Mouse (Mus musculus) regulatory T cell (primary cell): ENCODE measurements around the gene Atrnl1.

Experiments used
- in situ Hi-C: fragments of 300-600 bp; cut with MboI, MseI; formaldehyde crosslinking; loops from one replicate; pipeline ENCODE4 v1.15.1; 2025; ENCODE audit warnings: high pct_unique_total_duplicates

Atrnl1 gene

GRCm38 (mm10) chr19:58111291-58111690 is 500.5 kb downstream of the Atrnl1 start:
- in situ Hi-C loops, result no loop called here

DNA sequence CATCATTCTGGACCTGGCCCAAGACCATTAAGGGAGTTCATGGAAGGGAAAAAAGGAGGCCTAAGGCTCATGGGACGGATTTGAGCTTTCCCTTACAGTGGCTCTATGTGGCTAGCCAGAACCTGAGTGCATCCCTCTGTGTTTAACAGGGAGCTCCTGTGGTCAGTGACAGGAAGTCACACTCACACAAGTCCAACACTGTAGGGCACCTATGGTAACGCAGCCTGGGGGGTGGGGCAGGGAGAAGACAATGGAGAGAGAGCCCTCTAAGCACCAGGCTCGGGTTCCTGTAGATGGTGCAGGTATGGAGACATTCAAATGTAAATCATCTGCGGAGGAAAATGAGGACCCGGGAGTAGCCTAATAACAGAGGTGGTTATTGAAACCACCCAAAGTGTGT is 501.3 kb downstream of the Atrnl1 start:
- in situ Hi-C loops, result no loop called here

DNA sequence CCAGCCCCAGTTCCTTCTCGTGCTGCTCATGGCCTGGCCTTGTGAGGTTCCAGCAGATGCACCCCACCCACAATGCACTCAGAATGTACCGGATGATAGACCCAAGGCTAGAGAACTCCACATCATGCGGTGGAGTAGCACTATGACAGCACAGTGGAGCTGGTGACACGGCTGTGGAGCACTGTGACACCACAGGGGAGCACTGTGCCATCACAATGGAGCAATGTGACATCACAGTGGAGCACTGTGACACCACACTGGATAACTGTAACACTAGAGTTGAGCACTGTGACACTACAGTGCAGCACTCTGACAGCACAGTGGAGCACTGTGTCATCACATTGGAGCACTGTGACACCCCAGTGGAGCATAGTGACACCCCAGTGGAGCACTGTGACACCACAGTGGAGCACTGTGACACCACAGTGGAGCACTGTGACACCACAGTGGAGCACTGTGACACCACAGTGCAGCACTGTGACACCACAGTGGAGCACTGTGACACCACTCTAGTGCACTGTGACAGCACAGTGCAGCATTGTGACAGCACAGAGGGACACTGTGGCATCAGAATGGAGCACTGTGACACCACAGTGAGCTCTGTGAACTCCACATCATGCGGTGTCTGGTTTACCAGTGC is 502.4 kb downstream of the Atrnl1 start:
- in situ Hi-C loops, result no loop called here

DNA sequence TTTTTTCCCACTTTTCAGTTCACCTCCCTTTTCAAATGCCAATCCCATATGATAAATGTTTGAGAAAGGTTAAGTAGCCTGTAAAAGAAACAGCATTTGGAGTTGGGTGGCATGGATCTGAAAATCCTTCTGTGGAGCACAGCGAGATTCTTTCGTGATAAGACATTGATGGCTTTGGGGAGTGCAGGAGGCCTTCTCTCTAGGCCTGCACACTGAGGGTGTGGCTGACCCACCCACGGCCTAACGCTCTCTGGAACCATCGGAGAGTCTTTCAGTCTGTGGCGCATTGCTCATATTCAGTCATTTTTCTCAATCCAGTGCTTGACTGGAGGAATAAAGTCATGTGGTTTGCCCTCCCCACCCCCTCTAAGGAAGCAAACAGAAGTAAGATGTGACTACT is 506.8 kb downstream of the Atrnl1 start:
- in situ Hi-C loops, result no loop called here

DNA sequence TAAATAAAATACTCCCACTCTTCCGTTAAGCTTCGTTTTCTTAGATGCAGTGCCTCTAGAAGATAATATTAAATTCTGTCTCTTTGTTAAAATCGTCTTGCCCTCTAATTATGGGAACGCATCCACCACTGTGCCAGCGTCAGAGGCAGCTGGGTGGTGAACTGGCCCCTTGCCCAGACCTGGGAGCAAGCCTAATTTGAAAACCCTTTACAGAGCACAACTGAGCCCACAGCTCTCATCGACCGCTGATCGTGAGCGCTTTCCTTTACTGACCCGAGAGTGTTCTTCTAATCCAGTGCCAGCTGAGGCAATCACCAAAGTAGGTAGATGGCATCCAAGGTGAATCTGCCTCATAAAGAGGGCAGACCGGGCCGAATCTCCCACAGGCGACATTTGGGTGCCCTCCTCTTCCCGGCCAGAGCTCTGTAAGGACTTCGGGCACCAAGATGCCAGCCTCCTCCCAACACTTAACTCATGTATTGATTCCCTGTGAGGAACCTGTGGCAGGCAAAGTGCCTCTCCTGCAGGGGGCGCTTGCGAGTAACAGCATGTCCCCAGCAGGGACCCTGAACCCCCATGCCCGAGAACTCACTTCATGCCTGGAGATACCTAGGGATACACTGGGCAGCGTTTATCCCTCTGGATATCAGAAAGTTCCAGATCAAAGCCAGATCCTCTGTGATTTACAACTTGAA is 507.5 kb downstream of the Atrnl1 start:
- in situ Hi-C loops, result no loop called here

GRCm38 (mm10) chr19:58118864-58119263 is 508.0 kb downstream of the Atrnl1 start:
- in situ Hi-C loops, result no loop called here

GRCm38 (mm10) chr19:58119681-58120173 is 508.9 kb downstream of the Atrnl1 start:
- in situ Hi-C loops, result no loop called here

DNA sequence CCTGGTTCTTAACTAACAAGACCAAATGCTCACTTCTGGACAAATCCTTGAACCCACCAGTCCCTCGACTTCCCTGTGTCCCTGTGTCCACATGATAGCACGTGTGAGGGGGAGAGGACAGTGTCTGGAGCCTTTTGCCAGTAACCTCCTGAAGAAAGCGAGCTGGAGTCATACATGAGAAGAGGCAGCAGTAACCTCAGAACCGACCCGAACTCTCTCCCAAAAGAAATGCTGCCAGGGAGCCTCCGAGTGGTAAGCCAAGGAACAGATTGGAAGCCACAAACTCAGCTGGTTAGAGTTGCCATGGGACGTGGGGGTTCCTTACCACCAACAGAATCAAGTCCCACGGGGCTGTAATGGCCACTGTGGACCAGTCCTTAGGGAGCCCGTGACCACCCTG is 509.8 kb downstream of the Atrnl1 start:
- in situ Hi-C loops, result no loop called here

DNA sequence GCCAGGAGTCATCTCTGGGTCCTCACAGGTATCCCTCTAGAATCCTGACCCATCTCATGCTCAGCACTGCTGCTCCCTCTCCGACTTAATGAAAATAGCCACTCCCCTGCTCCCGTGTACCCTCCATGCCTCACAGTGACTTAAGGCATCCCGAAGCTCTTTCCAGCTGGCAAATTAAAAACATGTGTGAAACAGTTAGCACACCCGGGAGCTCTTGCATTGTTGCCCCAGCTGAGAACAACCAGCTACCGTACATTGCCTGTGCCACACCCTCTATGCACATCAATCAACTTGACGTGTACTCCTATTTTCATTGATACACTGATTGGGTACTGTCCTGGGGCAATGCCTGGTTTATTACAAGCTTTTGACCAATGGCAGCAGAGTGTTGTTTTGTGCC is 510.8 kb downstream of the Atrnl1 start:
- in situ Hi-C loops, result no loop called here

GRCm38 (mm10) chr19:58123620-58124019 is 512.8 kb downstream of the Atrnl1 start:
- in situ Hi-C loops, result no loop called here

DNA sequence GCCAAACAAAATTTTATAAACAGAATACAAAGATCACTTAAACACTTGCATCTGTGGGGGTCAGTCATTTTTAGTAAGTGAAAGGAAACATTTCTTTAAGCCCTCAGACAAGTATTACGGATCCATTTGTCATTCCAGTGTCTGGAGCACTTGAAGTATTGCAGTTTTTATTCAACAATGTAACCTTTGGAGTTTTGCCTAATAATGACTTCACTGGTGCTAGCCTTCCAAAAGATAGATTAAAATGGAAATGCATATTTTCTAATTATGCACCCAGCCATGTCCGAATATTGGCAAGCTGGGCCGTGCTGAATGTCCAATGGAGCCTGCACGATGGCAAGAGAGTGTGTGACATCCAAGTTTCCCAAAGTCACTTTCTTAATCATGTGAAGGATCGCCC is 513.7 kb downstream of the Atrnl1 start:
- in situ Hi-C loops, result no loop called here

- in situ Hi-C loops, result no loop called here
Measured at GRCm38 (mm10) chr19:58125010-58125409, 514.2 kb downstream of the Atrnl1 start.

DNA sequence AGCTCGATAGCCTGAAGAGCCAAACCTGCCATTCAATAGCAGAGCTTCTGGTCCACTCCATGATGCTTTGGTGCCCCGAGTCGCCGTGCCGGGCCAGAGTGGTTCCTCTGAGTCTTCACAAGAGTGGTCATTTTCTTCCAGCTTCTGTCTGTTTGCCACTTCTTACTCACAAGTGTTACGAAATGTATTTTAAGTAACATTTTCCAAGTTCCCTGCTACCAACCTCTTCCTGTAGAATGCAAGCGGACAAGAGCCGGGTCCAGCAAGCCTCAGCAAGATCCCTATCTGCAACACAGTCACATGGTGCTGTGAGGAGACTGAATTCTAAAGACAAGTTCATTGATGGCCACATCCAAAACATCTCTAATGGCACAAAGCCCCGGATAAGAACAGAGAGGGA is 521.1 kb downstream of the Atrnl1 start:
- in situ Hi-C loops, result no loop called here

DNA sequence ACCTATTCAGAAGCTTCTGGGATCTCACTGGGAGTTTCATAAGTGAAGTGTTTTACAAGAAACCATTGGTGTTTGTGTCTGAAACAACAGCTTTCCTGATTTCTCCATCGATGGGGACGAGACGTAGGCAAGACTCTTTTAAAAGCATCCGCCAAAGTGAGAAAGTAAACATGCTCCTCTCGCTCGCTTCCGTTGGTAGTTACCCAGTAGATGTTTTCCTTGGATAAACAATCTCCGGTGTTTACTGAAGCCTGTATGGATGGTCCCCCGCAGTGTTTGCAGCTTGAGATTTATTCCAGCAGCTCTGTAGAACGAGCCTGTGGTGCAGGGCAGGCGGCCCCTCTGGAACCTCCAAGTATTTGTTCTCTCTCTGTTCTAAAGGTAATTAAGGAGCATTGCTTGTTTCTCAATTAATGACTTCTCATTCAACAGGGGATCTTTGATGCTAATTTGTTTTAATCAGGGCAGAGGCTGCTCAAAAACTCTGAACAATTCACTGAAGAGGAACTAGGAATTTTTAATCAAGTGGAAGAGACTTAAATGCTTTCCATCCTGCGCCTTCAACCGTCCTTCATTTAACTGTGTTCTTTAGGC is 529.5 kb downstream of the Atrnl1 start:
- in situ Hi-C loops, result no loop called here

GRCm38 (mm10) chr19:58143853-58144454 is 533.1 kb downstream of the Atrnl1 start:
- in situ Hi-C loops, result no loop called here

GRCm38 (mm10) chr19:58145521-58145920 is 534.7 kb downstream of the Atrnl1 start:
- in situ Hi-C loops, result no loop called here

DNA sequence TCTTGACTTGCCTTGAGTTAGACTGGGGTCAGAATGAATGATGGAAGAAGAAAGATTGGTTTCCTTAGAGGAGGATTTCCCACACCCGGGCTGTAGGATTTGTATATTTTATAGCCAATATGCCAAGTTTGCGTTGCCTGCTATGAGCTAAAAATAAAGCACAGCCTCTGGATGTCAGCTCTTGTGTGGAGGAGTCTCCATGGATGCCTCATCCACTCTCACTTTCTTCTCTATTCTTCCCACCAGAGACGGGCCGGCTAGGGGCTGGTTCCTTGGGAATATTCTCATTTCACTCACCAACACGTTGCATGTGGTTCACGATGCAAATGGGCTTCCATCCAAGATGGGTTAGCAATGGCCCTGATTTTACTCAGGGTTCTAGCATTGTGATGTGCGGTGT is 540.4 kb downstream of the Atrnl1 start:
- in situ Hi-C loops, result no loop called here

- in situ Hi-C loops, result no loop called here
Measured at GRCm38 (mm10) chr19:58161569-58161968, 550.7 kb downstream of the Atrnl1 start.

- in situ Hi-C loops, result no loop called here
Measured at GRCm38 (mm10) chr19:58164896-58165634, 554.2 kb downstream of the Atrnl1 start.

- in situ Hi-C loops, result no loop called here
Measured at GRCm38 (mm10) chr19:58165635-58166015, 554.8 kb downstream of the Atrnl1 start.

GRCm38 (mm10) chr19:58166147-58166546 is 555.3 kb downstream of the Atrnl1 start:
- in situ Hi-C loops, result no loop called here

GRCm38 (mm10) chr19:58178410-58178809 is 567.6 kb downstream of the Atrnl1 start:
- in situ Hi-C loops, result no loop called here
